Comparison of ENCODE assay signal across 8 mouse cellular contexts in genomic region chr11:69125919-69126705, GRCm38 (mm10). TPM values are rescaled to one million over a fixed set of nuclear protein-coding genes. Genes with fewer than 3 reads are reported as not detected.
DNase-seq lines count a peak whose midpoint lies in the region; ATAC-seq and TF ChIP-seq lines count a peak whose summit lies in the region.

No protein-coding gene starts in this region.

- H3K79me2 ChIP-seq in macrophage (ENCODE audit: inconsistent target) = no peaks in the 10 kb centered on the region

- no peak for TF ChIP-seq CTCF in gastrocnemius, adult 2 months (IDR thresholded peaks at IDR 0.05)

- no peaks in the 10 kb centered on the region for H3K9me3 ChIP-seq in hindbrain, embryonic 10.5 days

- intact Hi-C loops in gastrocnemius, adult 2 months (cut with DNase I) = loop anchor here (2.0 to 5.0 kb wide), 2 partner anchors 23 to 116 kb away; no protein-coding TSS in a partner anchor

- no peak for DNase-seq in gastrocnemius, adult 2 months
- no peak for DNase-seq in gastrocnemius, adult 18-20 months (ENCODE audit: low spot score)
- DNase-seq in 3134 (ENCODE audit: extremely low read depth, insufficient read length, low spot score) (peak; percentile 46), MN1 (ENCODE audit: low spot score) (no peak)
- DNase-seq in cerebellum, adult 8-10 months = peak; percentile 63
- DNase-seq in hindbrain, embryonic 10.5 days (ENCODE audit: low spot score) = peak; percentile 28

- H3K4me3 ChIP-seq in gastrocnemius, adult 2 months = peak overlapping the region; percentile 74
- peak overlapping the region; percentile 92 for H3K4me3 ChIP-seq in hindbrain, embryonic 10.5 days
- H3K4me3 ChIP-seq in macrophage (ENCODE audit: inconsistent target) = peak overlapping the region; percentile 53

- peaks cover 35% of the 10 kb centered on the region for H3K4me1 ChIP-seq in hindbrain, embryonic 10.5 days (replicated peaks)

- 13% methylated on average over 20 of the region's 20 CpGs for WGBS in hindbrain, embryonic 10.5 days
- WGBS in macrophage (ENCODE audit: missing documents) = 7% methylated on average over 20 of the region's 20 CpGs

- no peak for ATAC-seq in inflammation-experienced regulatory T-cells, adult 6 months

- peak overlapping the region; percentile 89 for H3K27ac ChIP-seq in gastrocnemius, adult 2 months
- peak overlapping the region; percentile 43 for H3K27ac ChIP-seq in hindbrain, embryonic 10.5 days
- no peak overlapping the region for H3K27ac ChIP-seq in macrophage

- peaks cover 44% of the 10 kb centered on the region for H3K27me3 ChIP-seq in hindbrain, embryonic 10.5 days (ENCODE audit: insufficient read depth, poor library complexity, severe bottlenecking)

- H3K36me3 ChIP-seq in hindbrain, embryonic 10.5 days = no peaks in the 10 kb centered on the region
- no peaks in the 10 kb centered on the region for H3K36me3 ChIP-seq in macrophage (ENCODE audit: inconsistent target)

RNA-seq across cellular contexts. Expression of gene Aloxe3, which starts 0.4 kb away (rescaled TPM):
- not detected for total RNA-seq in gastrocnemius, adult 2 months (2021)
- total RNA-seq in gastrocnemius, adult 18-20 months (2021) = not detected
- polyA plus RNA-seq in hindbrain, embryonic 10.5 days (2016; fragmentation: Nextera tagmentation; extraction: Ambion mirVana) = 0.22 TPM in 1 of 2 replicates, not detected in the other
- under 1 TPM in 13 of 26 experiments, not detected in 13; 0.16 to 0.69 (median 0.27) TPM for total RNA-seq in macrophage (2018; cell fraction: chromatin; rRNA removed)
- under 1 TPM in 12 of 26 experiments, not detected in 14; 0.03 to 0.27 (median 0.10) TPM for total RNA-seq in macrophage (2018; cell fraction: cytosol; rRNA removed)
- 1 to 10 TPM in 1 of 26 experiments, under 1 TPM in 13, not detected in 12; 0.11 to 1.5 (median 0.20) TPM for total RNA-seq in macrophage (2018; cell fraction: nucleus; rRNA removed)
- 0.19 TPM in 1 of 3 replicates, not detected in the others for polyA plus RNA-seq in macrophage (2018)
- under 1 TPM in 1 of 3 experiments, not detected in 2; 0.13 TPM for polyA plus RNA-seq in inflammation-experienced regulatory T-cells, adult 6 months (2017; shearing (Covaris generic))

RNA-seq across cellular contexts. Expression of gene 9130213A22Rik, which starts 3.7 kb away (rescaled TPM):
- under 1 TPM in 1 of 2 experiments, not detected in 1; 0.20 TPM for total RNA-seq in gastrocnemius, adult 2 months (2021)
- not detected for total RNA-seq in gastrocnemius, adult 18-20 months (2021)
- polyA plus RNA-seq in hindbrain, embryonic 10.5 days (2016; fragmentation: Nextera tagmentation; extraction: Ambion mirVana) = 0.13 TPM in 1 of 2 replicates, not detected in the other
- 1 to 10 TPM in 1 of 26 experiments, under 1 TPM in 8, not detected in 17; 0.49 to 1.0 (median 0.62) TPM for total RNA-seq in macrophage (2018; cell fraction: chromatin; rRNA removed)
- total RNA-seq in macrophage (2018; cell fraction: cytosol; rRNA removed) = under 1 TPM in 22 of 26 experiments, not detected in 4; 0.07 to 0.35 (median 0.14) TPM
- total RNA-seq in macrophage (2018; cell fraction: nucleus; rRNA removed) = 1 to 10 TPM in 2 of 26 experiments, under 1 TPM in 3, not detected in 21; 0.34 to 1.6 (median 0.50) TPM
- polyA plus RNA-seq in macrophage (2018) = 0.14 to 0.29 TPM in 2 of 3 replicates, not detected in the other
- polyA plus RNA-seq in inflammation-experienced regulatory T-cells, adult 6 months (2017; shearing (Covaris generic)) = under 1 TPM in 1 of 3 experiments, not detected in 2; 0.63 TPM

RNA-seq across cellular contexts. Expression of gene Hes7, which starts 5.9 kb away (rescaled TPM):
- not detected for total RNA-seq in gastrocnemius, adult 2 months (2021)
- total RNA-seq in gastrocnemius, adult 18-20 months (2021) = not detected
- polyA plus RNA-seq in hindbrain, embryonic 10.5 days (2016; fragmentation: Nextera tagmentation; extraction: Ambion mirVana) = 0.14 and 0.48 TPM in 2 replicates
- total RNA-seq in macrophage (2018; cell fraction: chromatin; rRNA removed) = under 1 TPM in 4 of 26 experiments, not detected in 22; 0.49 to 0.63 (median 0.55) TPM
- total RNA-seq in macrophage (2018; cell fraction: cytosol; rRNA removed) = under 1 TPM in 8 of 26 experiments, not detected in 18; 0.07 to 0.14 (median 0.09) TPM
- total RNA-seq in macrophage (2018; cell fraction: nucleus; rRNA removed) = 1 to 10 TPM in 2 of 26 experiments, under 1 TPM in 3, not detected in 21; 0.26 to 1.1 (median 0.44) TPM
- not detected in 3 replicates for polyA plus RNA-seq in macrophage (2018)
- not detected for polyA plus RNA-seq in inflammation-experienced regulatory T-cells, adult 6 months (2017; shearing (Covaris generic))

RNA-seq across cellular contexts. Expression of gene Alox12b, which starts 30.7 kb away (rescaled TPM):
- not detected for total RNA-seq in gastrocnemius, adult 2 months (2021)
- not detected for total RNA-seq in gastrocnemius, adult 18-20 months (2021)
- not detected in 2 replicates for polyA plus RNA-seq in hindbrain, embryonic 10.5 days (2016; fragmentation: Nextera tagmentation; extraction: Ambion mirVana)
- total RNA-seq in macrophage (2018; cell fraction: chromatin; rRNA removed) = not detected
- total RNA-seq in macrophage (2018; cell fraction: cytosol; rRNA removed) = not detected
- total RNA-seq in macrophage (2018; cell fraction: nucleus; rRNA removed) = not detected
- polyA plus RNA-seq in macrophage (2018) = not detected in 3 replicates
- not detected for polyA plus RNA-seq in inflammation-experienced regulatory T-cells, adult 6 months (2017; shearing (Covaris generic))

RNA-seq across cellular contexts. Expression of gene Per1, which starts 31.1 kb away (rescaled TPM):
- 10 to 100 TPM; 68.2 to 76.8 TPM for total RNA-seq in gastrocnemius, adult 2 months (2021)
- 10 to 100 TPM; 41.9 to 72.2 TPM for total RNA-seq in gastrocnemius, adult 18-20 months (2021)
- 7.8 and 9.8 TPM in 2 replicates for polyA plus RNA-seq in hindbrain, embryonic 10.5 days (2016; fragmentation: Nextera tagmentation; extraction: Ambion mirVana)
- total RNA-seq in macrophage (2018; cell fraction: chromatin; rRNA removed) = 100 to 1,000 TPM in 3 of 26 experiments, 10 to 100 TPM in 20, 1 to 10 TPM in 3; 2.1 to 182 (median 41.9) TPM
- total RNA-seq in macrophage (2018; cell fraction: cytosol; rRNA removed) = 10 to 100 TPM in 18 of 26 experiments, 1 to 10 TPM in 8; 1.2 to 30.8 (median 12.4) TPM
- total RNA-seq in macrophage (2018; cell fraction: nucleus; rRNA removed) = 100 to 1,000 TPM in 2 of 26 experiments, 10 to 100 TPM in 19, 1 to 10 TPM in 5; 3.2 to 114 (median 23.5) TPM
- 8.8 to 17.5 TPM (median 11.6 TPM) in 3 replicates for polyA plus RNA-seq in macrophage (2018)
- 1 to 10 TPM; 5.2 to 6.2 (median 6.1) TPM for polyA plus RNA-seq in inflammation-experienced regulatory T-cells, adult 6 months (2017; shearing (Covaris generic))

Comparison
In these comparisons a context has a peak if more than half of its experiments do, and no peak if none do; other contexts are left out.
1. DNase-seq: peak in 3134 (single experiment), cerebellum, adult 8-10 months (single experiment) and hindbrain, embryonic 10.5 days (single experiment); none in gastrocnemius, adult 2 months (single experiment), gastrocnemius, adult 18-20 months (single experiment) and MN1 (single experiment).
2. Peak in every context shown above with its lines, with median percentiles within 50 percentile points of each other: H3K4me3 ChIP-seq.